Mouse (Mus musculus): ENCODE measurements around the gene Cyp4b1. TPM values are rescaled to one million over a fixed set of nuclear protein-coding genes. Genes with fewer than 3 reads are reported as not detected.
A peak's percentile ranks its signal among the peaks of the same experiment; 100 is the strongest.
"Not testable (repeated sequence)": the region's sequence is repeated elsewhere in the genome, so short reads cannot be mapped to it uniquely, and the experiment has no call there.

The Cyp4b1 gene
- 0.71 and 0.82 TPM in 2 replicates for polyA plus RNA-seq (2015; fragmentation: Nextera tagmentation; extraction: Ambion mirVana)

- H3K9ac ChIP-seq: no peak within 1 kb of the TSS
- H3K27ac ChIP-seq: no peak within 1 kb of the TSS
- no peaks in the 10 kb centered on the region for H3K36me3 ChIP-seq
- no peaks in the 10 kb centered on the region for H3K9me3 ChIP-seq (replicated peaks)
- H3K4me1 ChIP-seq (replicated peaks): no peaks in the 10 kb centered on the region
- no peak for ATAC-seq (ENCODE audit: low read depth)
- no peaks in the 10 kb centered on the region for H3K27me3 ChIP-seq
- WGBS (ENCODE audit: insufficient replicate concordance): 72% methylated on average over 9 of the region's 9 CpGs
- H3K4me2 ChIP-seq: no peak within 1 kb of the TSS
- no peak within 1 kb of the TSS for H3K4me3 ChIP-seq (replicated peaks)
- no peak for DNase-seq
These were observed at the start of gene Cyp4b1 for GRCm38 (mm10) chr4:115647580-115647979. TSS of gene Cyp4b1 (minus strand) at chr4:115647723.

GRCm38 (mm10) chr4:115686299-115686698 lies 38.8 kb upstream of the Cyp4b1 start:
- Histone ChIP-seq H3K4me1 (replicated peaks) (no peaks in the 10 kb centered on the region), H3K9ac (no peak overlapping the region), H3K4me2 (no peak overlapping the region), H3K9me3 (replicated peaks) (no peaks in the 10 kb centered on the region), H3K4me3 (replicated peaks) (no peak overlapping the region), H3K36me3 (no peaks in the 10 kb centered on the region), H3K27ac (no peak overlapping the region), H3K27me3 (no peaks in the 10 kb centered on the region)
- ATAC-seq (ENCODE audit: low read depth) (no peak), DNase-seq (no peak)
- WGBS (ENCODE audit: insufficient replicate concordance): 49% methylated on average over 4 of the region's 4 CpGs

- H3K36me3 ChIP-seq: no peaks in the 10 kb centered on the region
- H3K27me3 ChIP-seq: no peaks in the 10 kb centered on the region
- no peak overlapping the region for H3K4me3 ChIP-seq (replicated peaks)
- H3K9ac ChIP-seq: no peak overlapping the region
- ATAC-seq (ENCODE audit: low read depth) (no peak), DNase-seq (no peak)
- H3K4me2 ChIP-seq: no peak overlapping the region
- peaks cover 8% of the 10 kb centered on the region for H3K4me1 ChIP-seq (replicated peaks)
- no peak overlapping the region for H3K27ac ChIP-seq
- H3K9me3 ChIP-seq (replicated peaks): no peaks in the 10 kb centered on the region
These were observed 11.7 kb upstream of the Cyp4b1 start for GRCm38 (mm10) chr4:115659190-115659589.

- Histone ChIP-seq H3K4me2 (peak overlapping the region; percentile 73; the same call in 1 of the 2 replicates), H3K4me3 (replicated peaks) (no peak overlapping the region)
- no peak for ATAC-seq (ENCODE audit: low read depth)
These were observed 10.3 kb upstream of the Cyp4b1 start for GRCm38 (mm10) chr4:115657867-115658249.

GRCm38 (mm10) chr4:115657104-115657866 lies 9.8 kb upstream of the Cyp4b1 start:
- ATAC-seq (ENCODE audit: low read depth): peak; percentile 47; the same call in 1 of the 2 replicates
- under 1% methylated on average over 29 of the region's 34 CpGs for WGBS (ENCODE audit: insufficient replicate concordance)
- 0 out of 2 replicates have a peak overlapping the region, but pooled peaks have one; percentile 14 for H3K27ac ChIP-seq
- H3K9me3 ChIP-seq (replicated peaks): no peaks in the 10 kb centered on the region
- H3K27me3 ChIP-seq: no peaks in the 10 kb centered on the region
- H3K4me3 ChIP-seq (replicated peaks): peak overlapping the region; percentile 53
- H3K36me3 ChIP-seq: no peaks in the 10 kb centered on the region
- peak overlapping the region; percentile 45; the same call in 1 of the 2 replicates for H3K9ac ChIP-seq
- peak overlapping the region; percentile 73 for H3K4me2 ChIP-seq
- no peak for DNase-seq
- H3K4me1 ChIP-seq (replicated peaks): peaks cover 8% of the 10 kb centered on the region

More at GRCm38 (mm10) chr4:115657867-115658249, 10.3 kb upstream of the Cyp4b1 start:
- Histone ChIP-seq H3K27ac (no peak overlapping the region), H3K4me1 (replicated peaks) (peaks cover 8% of the 10 kb centered on the region), H3K9ac (no peak overlapping the region), H3K9me3 (replicated peaks) (no peaks in the 10 kb centered on the region), H3K27me3 (no peaks in the 10 kb centered on the region), H3K36me3 (no peaks in the 10 kb centered on the region)
- DNase-seq: no peak

GRCm38 (mm10) chr4:115656535-115656922 lies 9.0 kb upstream of the Cyp4b1 start:
- H3K36me3 ChIP-seq; H3K9ac ChIP-seq; H3K4me3 ChIP-seq (replicated peaks); ATAC-seq (ENCODE audit: low read depth); H3K4me1 ChIP-seq (replicated peaks); H3K4me2 ChIP-seq; DNase-seq; H3K27ac ChIP-seq; H3K27me3 ChIP-seq; H3K9me3 ChIP-seq (replicated peaks): not testable (repeated sequence)
- WGBS (ENCODE audit: insufficient replicate concordance): 35% methylated on average over 1 of the region's 1 CpGs

- DNase-seq; ATAC-seq (ENCODE audit: low read depth); H3K4me3 ChIP-seq (replicated peaks); H3K4me1 ChIP-seq (replicated peaks); H3K9me3 ChIP-seq (replicated peaks); H3K27me3 ChIP-seq; H3K9ac ChIP-seq; H3K27ac ChIP-seq; H3K4me2 ChIP-seq; H3K36me3 ChIP-seq: not testable (repeated sequence)
- WGBS (ENCODE audit: insufficient replicate concordance): 46% methylated on average over 7 of the region's 7 CpGs
These were observed 8.5 kb upstream of the Cyp4b1 start for GRCm38 (mm10) chr4:115655841-115656534.

- Histone ChIP-seq H3K4me1 (replicated peaks) (no peaks in the 10 kb centered on the region), H3K9me3 (replicated peaks) (no peaks in the 10 kb centered on the region), H3K36me3 (no peaks in the 10 kb centered on the region), H3K4me3 (replicated peaks) (no peak overlapping the region), H3K27me3 (no peaks in the 10 kb centered on the region), H3K27ac (no peak overlapping the region), H3K9ac (no peak overlapping the region), H3K4me2 (no peak overlapping the region)
- DNase-seq (no peak), ATAC-seq (ENCODE audit: low read depth) (no peak)
- WGBS (ENCODE audit: insufficient replicate concordance): 69% methylated on average over 5 of the region's 5 CpGs
These were observed 3.3 kb upstream of the Cyp4b1 start for GRCm38 (mm10) chr4:115650866-115651265.

- Histone ChIP-seq H3K27me3 (no peaks in the 10 kb centered on the region), H3K9ac (no peak overlapping the region), H3K4me3 (replicated peaks) (no peak overlapping the region), H3K4me1 (replicated peaks) (no peaks in the 10 kb centered on the region), H3K36me3 (no peaks in the 10 kb centered on the region), H3K27ac (no peak overlapping the region), H3K9me3 (replicated peaks) (no peaks in the 10 kb centered on the region), H3K4me2 (no peak overlapping the region)
- no peak for ATAC-seq (ENCODE audit: low read depth)
- DNase-seq: no peak
These were observed 1.8 kb upstream of the Cyp4b1 start for GRCm38 (mm10) chr4:115649344-115649743.

- Histone ChIP-seq H3K27ac (no peak overlapping the region), H3K4me1 (replicated peaks) (no peaks in the 10 kb centered on the region)
These were observed 1.2 kb upstream of the Cyp4b1 start for GRCm38 (mm10) chr4:115648752-115649151.

GRCm38 (mm10) chr4:115645371-115645770 lies 2.2 kb downstream of the Cyp4b1 start:
- H3K27ac ChIP-seq: no peak overlapping the region
- H3K4me2 ChIP-seq: no peak overlapping the region
- no peaks in the 10 kb centered on the region for H3K9me3 ChIP-seq (replicated peaks)
- H3K36me3 ChIP-seq: no peaks in the 10 kb centered on the region
- DNase-seq (no peak), ATAC-seq (ENCODE audit: low read depth) (no peak)
- H3K9ac ChIP-seq: no peak overlapping the region
- H3K4me1 ChIP-seq (replicated peaks): no peaks in the 10 kb centered on the region
- no peak overlapping the region for H3K4me3 ChIP-seq (replicated peaks)
- H3K27me3 ChIP-seq: no peaks in the 10 kb centered on the region

More at GRCm38 (mm10) chr4:115648752-115649151, 1.2 kb upstream of the Cyp4b1 start:
- WGBS (ENCODE audit: insufficient replicate concordance): 39% methylated on average over 2 of the region's 2 CpGs
- H3K36me3 ChIP-seq: no peaks in the 10 kb centered on the region
- no peak overlapping the region for H3K4me3 ChIP-seq (replicated peaks)
- no peak overlapping the region for H3K4me2 ChIP-seq
- no peak for DNase-seq
- H3K27me3 ChIP-seq: no peaks in the 10 kb centered on the region
- H3K9ac ChIP-seq: no peak overlapping the region
- no peak for ATAC-seq (ENCODE audit: low read depth)
- no peaks in the 10 kb centered on the region for H3K9me3 ChIP-seq (replicated peaks)
